Mouse (Mus musculus): Measurements from ENCODE around the gene Nfic.

Nfic gene

GRCm38 (mm10) chr10:81405588-81406201 lies 49.7 kb downstream of the Nfic start:
- DNase-seq (ENCODE audit: extremely low spot score, low read depth, low spot score) = no peak

GRCm38 (mm10) chr10:81404720-81405119 lies 50.7 kb downstream of the Nfic start:
- no peak for DNase-seq (ENCODE audit: extremely low spot score, low read depth, low spot score)

GRCm38 (mm10) chr10:81404082-81404481 lies 51.4 kb downstream of the Nfic start:
- no peak for DNase-seq (ENCODE audit: extremely low spot score, low read depth, low spot score)

- DNase-seq (ENCODE audit: extremely low spot score, low read depth, low spot score) = no peak
These were observed 51.9 kb downstream of the Nfic start for GRCm38 (mm10) chr10:81403511-81403910.

GRCm38 (mm10) chr10:81402227-81402765 lies 53.1 kb downstream of the Nfic start:
- no peak for DNase-seq (ENCODE audit: extremely low spot score, low read depth, low spot score)

- DNase-seq (ENCODE audit: extremely low spot score, low read depth, low spot score) = no peak
These were observed 53.8 kb downstream of the Nfic start for GRCm38 (mm10) chr10:81401521-81402226.

- DNase-seq (ENCODE audit: extremely low spot score, low read depth, low spot score) = no peak
These were observed 54.3 kb downstream of the Nfic start for GRCm38 (mm10) chr10:81401205-81401520.

- DNase-seq (ENCODE audit: extremely low spot score, low read depth, low spot score) = no peak
These were observed 54.8 kb downstream of the Nfic start for GRCm38 (mm10) chr10:81400371-81401204.

GRCm38 (mm10) chr10:81399798-81400308 lies 55.6 kb downstream of the Nfic start:
- DNase-seq (ENCODE audit: extremely low spot score, low read depth, low spot score) = no peak

- no peak for DNase-seq (ENCODE audit: extremely low spot score, low read depth, low spot score)
These were observed 56.1 kb downstream of the Nfic start for GRCm38 (mm10) chr10:81399296-81399695.

- no peak for DNase-seq (ENCODE audit: extremely low spot score, low read depth, low spot score)
These were observed 58.7 kb downstream of the Nfic start for GRCm38 (mm10) chr10:81396749-81397148.

GRCm38 (mm10) chr10:81395865-81396264 lies 59.6 kb downstream of the Nfic start:
- no peak for DNase-seq (ENCODE audit: extremely low spot score, low read depth, low spot score)

- DNase-seq (ENCODE audit: extremely low spot score, low read depth, low spot score) = no peak
These were observed 60.3 kb downstream of the Nfic start for GRCm38 (mm10) chr10:81395127-81395526.

- DNase-seq (ENCODE audit: extremely low spot score, low read depth, low spot score) = no peak
These were observed 61.9 kb downstream of the Nfic start for GRCm38 (mm10) chr10:81393456-81394063.

GRCm38 (mm10) chr10:81392781-81393185 lies 62.7 kb downstream of the Nfic start, which contains the start of gene Smim24:
TSS of gene Smim24 (plus strand) at chr10:81393051.
- no peak for DNase-seq (ENCODE audit: extremely low spot score, low read depth, low spot score)

- DNase-seq (ENCODE audit: extremely low spot score, low read depth, low spot score) = no peak
These were observed 63.2 kb downstream of the Nfic start for GRCm38 (mm10) chr10:81392270-81392669.

- DNase-seq (ENCODE audit: extremely low spot score, low read depth, low spot score) = no peak
These were observed 64.8 kb downstream of the Nfic start for GRCm38 (mm10) chr10:81390678-81390965.

GRCm38 (mm10) chr10:81389801-81390677 lies 65.4 kb downstream of the Nfic start:
- no peak for DNase-seq (ENCODE audit: extremely low spot score, low read depth, low spot score)

- no peak for DNase-seq (ENCODE audit: extremely low spot score, low read depth, low spot score)
These were observed 66.1 kb downstream of the Nfic start for GRCm38 (mm10) chr10:81389373-81389772.

GRCm38 (mm10) chr10:81388505-81389055 lies 66.9 kb downstream of the Nfic start, which contains the start of gene Gm48552:
TSS of gene Gm48552 (plus strand) at chr10:81389005.
- no peak for DNase-seq (ENCODE audit: extremely low spot score, low read depth, low spot score)
